Mouse (Mus musculus): ENCODE data around the gene Dclk1.

DNA sequence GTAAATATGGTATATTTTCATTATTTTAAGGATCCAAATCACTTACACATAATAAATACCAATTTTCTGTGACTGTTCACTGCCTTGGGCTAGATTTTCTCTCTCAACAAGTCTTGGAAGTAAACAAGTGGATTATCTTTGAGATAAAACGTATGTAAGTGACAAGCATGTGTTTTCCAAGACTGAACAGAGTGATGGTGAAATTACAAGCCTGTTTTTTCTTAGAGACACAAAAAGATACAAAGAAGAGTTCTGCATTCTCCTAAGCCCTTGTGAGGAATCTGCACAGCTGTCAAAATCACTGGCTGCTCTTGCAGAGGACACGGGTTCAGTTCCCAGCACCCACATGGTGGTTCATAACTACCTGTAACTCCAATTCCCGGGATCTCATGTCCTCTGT is 151.4 kb downstream of the Dclk1 start:
- TF ChIP-seq TAL1 (IDR thresholded peaks at IDR 0.05; ENCODE audit: low read length) (no peak), GATA1 (IDR thresholded peaks at IDR 0.05; ENCODE audit: low read length) (no peak)

Data from erythroblast, embryonic 14.5 days (primary cell).